Mouse (Mus musculus) bone marrow macrophage, adult 2 months (primary cell): Measurements from ENCODE around the gene Tcea3. TPM values are rescaled to one million over a fixed set of nuclear protein-coding genes. Genes with fewer than 3 reads are reported as not detected.

Experiments
- H3K27ac ChIP-seq: 2 replicates; pipeline ENCODE4 v1.5.1; 2012; ENCODE audit warnings: low read depth, low read length; ENCODE audit not compliant: insufficient read depth
- H3K4me1 ChIP-seq: 2 replicates; pipeline ENCODE4 v1.6.1; 2012; ENCODE audit warnings: low read length; ENCODE audit not compliant: control insufficient read depth, insufficient read depth
- H3K4me3 ChIP-seq: 2 replicates; pipeline ENCODE4 v1.5.1; 2012; ENCODE audit warnings: mild to moderate bottlenecking, low read length, moderate library complexity; ENCODE audit not compliant: insufficient read depth
- CTCF ChIP-seq: IDR thresholded peaks from 2 replicates; pipeline ENCODE4 v1.5.1; 2012; ENCODE audit warnings: low read depth, mild to moderate bottlenecking, low read length, moderate library complexity
- POLR2A ChIP-seq: IDR thresholded peaks from 2 replicates; pipeline ENCODE4 v1.6.1; 2012; ENCODE audit warnings: mild to moderate bottlenecking, low read depth, low read length, borderline replicate concordance
- polyA plus RNA-seq: library from polyadenylated mRNA; stranded (reverse); fragments of >200 nt; gene quantifications from 2 replicates; pipeline ENCODE4 v1.2.4, GENCODE M21; 2012; ENCODE audit not compliant: missing spikeins, insufficient read depth, insufficient read length

Tcea3 gene
- polyA plus RNA-seq, 1 experiment = 6.9 TPM

DNA sequence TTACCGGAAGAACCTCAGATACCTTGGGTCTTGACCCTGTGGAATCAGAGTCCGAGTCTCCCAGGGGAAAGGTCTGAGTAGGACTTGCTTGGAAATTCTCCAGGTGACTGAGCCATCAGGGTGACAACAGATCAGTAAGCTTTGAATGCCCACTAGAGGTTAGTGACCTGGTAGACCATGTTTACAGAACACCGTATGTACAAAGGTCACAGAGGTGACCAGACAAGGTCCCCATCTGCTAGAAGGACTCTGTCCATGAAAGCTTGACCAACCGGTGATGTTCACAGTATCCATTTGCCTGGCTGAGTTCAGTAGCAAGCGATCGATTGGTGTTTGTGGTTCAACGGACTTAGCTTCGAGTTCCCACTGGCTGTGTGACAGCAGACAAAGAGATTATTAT is 32.7 kb upstream of the Tcea3 start:
- Histone ChIP-seq H3K4me3 (no peak overlapping the region), H3K27ac (no peak overlapping the region), H3K4me1 (no peaks in the 10 kb centered on the region)
- no peak for TF ChIP-seq POLR2A
- TF ChIP-seq CTCF = no peak

GRCm38 (mm10) chr4:136215576-136215975 is 32.0 kb upstream of the Tcea3 start:
- TF ChIP-seq POLR2A = no peak
- no peak for TF ChIP-seq CTCF
- Histone ChIP-seq H3K4me1 (no peaks in the 10 kb centered on the region), H3K4me3 (no peak overlapping the region), H3K27ac (no peak overlapping the region)

DNA sequence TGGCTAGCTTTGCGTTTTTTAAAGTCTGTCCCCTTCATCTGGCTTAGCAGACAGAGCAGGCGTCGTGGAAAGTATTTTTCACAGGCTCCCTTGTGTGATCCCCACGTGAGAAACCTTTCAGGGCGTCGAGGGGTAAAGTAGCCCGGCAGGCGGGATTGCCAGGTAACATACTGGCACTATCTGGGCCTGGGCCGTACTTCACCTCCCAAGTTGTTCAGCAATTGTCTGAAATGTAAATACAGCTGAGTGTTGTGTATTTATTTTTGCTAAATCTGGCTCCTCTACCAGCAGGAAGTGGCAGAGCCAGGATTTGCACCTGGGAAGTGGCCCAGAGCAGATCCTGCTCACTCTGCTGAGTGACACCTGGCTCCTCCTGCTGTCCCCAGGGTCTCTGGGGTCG is 30.5 kb upstream of the Tcea3 start:
- Histone ChIP-seq H3K4me3 (no peak overlapping the region), H3K27ac (no peak overlapping the region), H3K4me1 (no peaks in the 10 kb centered on the region)
- no peak for TF ChIP-seq POLR2A
- TF ChIP-seq CTCF = no peak

GRCm38 (mm10) chr4:136218595-136219214 is 28.8 kb upstream of the Tcea3 start:
- Histone ChIP-seq H3K4me3 (no peak overlapping the region), H3K27ac (no peak overlapping the region), H3K4me1 (no peaks in the 10 kb centered on the region)
- TF ChIP-seq CTCF (no peak), POLR2A (no peak)

- no peak overlapping the region for H3K4me3 ChIP-seq
- no peak overlapping the region for H3K27ac ChIP-seq
- peaks cover 8% of the 10 kb centered on the region for H3K4me1 ChIP-seq
- TF ChIP-seq CTCF (no peak), POLR2A (no peak)
Observed at GRCm38 (mm10) chr4:136220133-136220775, 27.3 kb upstream of the Tcea3 start.

DNA sequence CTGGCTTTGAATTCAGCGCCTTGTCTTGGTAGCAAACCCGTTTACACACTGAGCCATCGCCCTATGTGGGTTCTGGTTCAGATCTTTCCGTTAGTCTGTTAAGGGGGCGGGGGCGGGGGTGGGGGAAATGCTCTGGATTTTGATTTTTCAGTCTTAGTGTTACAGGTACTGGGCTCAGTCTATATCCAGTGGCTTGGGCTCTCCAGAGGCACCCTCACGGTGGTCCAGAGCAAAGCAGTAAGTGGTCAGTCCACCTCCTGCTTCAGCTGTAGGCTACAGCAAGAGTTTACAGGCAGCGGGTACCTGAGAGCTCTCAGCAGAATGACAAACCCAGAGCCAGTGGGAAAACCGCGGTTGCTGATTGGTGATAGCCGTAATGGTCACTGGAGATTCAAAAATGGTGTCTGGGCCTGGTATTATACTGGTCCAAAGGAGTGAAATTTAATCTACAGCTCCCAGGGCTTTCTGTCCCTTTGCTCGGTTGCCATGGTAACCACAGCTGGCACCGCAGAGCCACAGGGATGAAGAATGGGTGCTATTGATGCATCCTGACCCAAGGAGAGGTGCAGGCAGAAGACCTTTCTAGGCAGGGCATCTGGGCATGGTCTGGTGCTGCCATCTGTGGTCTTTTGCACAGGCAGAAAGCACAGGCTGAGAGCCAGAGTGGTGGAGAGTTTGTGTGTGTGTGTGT is 23.8 kb upstream of the Tcea3 start:
- no peak for TF ChIP-seq CTCF
- no peak for TF ChIP-seq POLR2A
- no peak overlapping the region for H3K4me3 ChIP-seq
- no peak overlapping the region for H3K27ac ChIP-seq
- H3K4me1 ChIP-seq = peaks cover 8% of the 10 kb centered on the region

GRCm38 (mm10) chr4:136224240-136224559 is 23.3 kb upstream of the Tcea3 start:
- no peak for TF ChIP-seq CTCF
- TF ChIP-seq POLR2A = no peak
- H3K4me1 ChIP-seq = peaks cover 8% of the 10 kb centered on the region
- H3K4me3 ChIP-seq = no peak overlapping the region
- no peak overlapping the region for H3K27ac ChIP-seq

- H3K4me3 ChIP-seq = no peak overlapping the region
- no peak for TF ChIP-seq CTCF
- TF ChIP-seq POLR2A = no peak
- H3K27ac ChIP-seq = no peak overlapping the region
- H3K4me1 ChIP-seq = peaks cover 8% of the 10 kb centered on the region
Observed at GRCm38 (mm10) chr4:136224677-136225460, 22.7 kb upstream of the Tcea3 start.

- no peak for TF ChIP-seq CTCF
- no peak for TF ChIP-seq POLR2A
- H3K27ac ChIP-seq = no peak overlapping the region
- H3K4me3 ChIP-seq = no peak overlapping the region
- peaks cover 8% of the 10 kb centered on the region for H3K4me1 ChIP-seq
Observed at GRCm38 (mm10) chr4:136227408-136227807, 20.1 kb upstream of the Tcea3 start.
